ENCODE assay signal across 14 mouse cellular contexts in genomic region chr12:32307280-32308006, GRCm38 (mm10).
DNase-seq lines count a peak whose midpoint lies in the region; ATAC-seq and TF ChIP-seq lines count a peak whose summit lies in the region.
"Had no signal": no experiment of that assay in that cellular context is flagged by ENCODE, and none has a peak within 500 bp of the region (broad histone marks: within the 10 kb centered on the region; RNA-seq: fewer than 3 reads in every experiment).

No protein-coding gene starts in this region.

- no peaks in the 10 kb centered on the region for H3K9me3 ChIP-seq in heart, embryonic 10.5 days
- no peaks in the 10 kb centered on the region for H3K9me3 ChIP-seq in liver, embryonic 13.5 days (replicated peaks)
- H3K9me3 ChIP-seq: embryonic facial prominence, embryonic 10.5 days; heart, embryonic 15.5 days; limb, embryonic 13.5 days; midbrain, embryonic 12.5 days had no signal

- intact Hi-C loops in gastrocnemius, adult 2 months (cut with DNase I) = no loop called here

- H3K4me1 ChIP-seq in heart, embryonic 10.5 days = peaks cover 11% of the 10 kb centered on the region
- peaks cover 43% of the 10 kb centered on the region for H3K4me1 ChIP-seq in liver, embryonic 13.5 days (replicated peaks)
- H3K4me1 ChIP-seq: embryonic facial prominence, embryonic 10.5 days; heart, embryonic 15.5 days; limb, embryonic 13.5 days; midbrain, embryonic 12.5 days had no signal

- H3K4me3 ChIP-seq in heart, embryonic 10.5 days = no peak overlapping the region
- H3K4me3 ChIP-seq in liver, embryonic 13.5 days (replicated peaks) = peak overlapping the region; percentile 42
- H3K4me3 ChIP-seq in gastrocnemius, adult 2 months = no peak overlapping the region
- H3K4me3 ChIP-seq: embryonic facial prominence, embryonic 10.5 days; heart, embryonic 15.5 days; limb, embryonic 13.5 days; midbrain, embryonic 12.5 days had no signal

- DNase-seq in heart, embryonic 10.5 days (ENCODE audit: low spot score) = peak; percentile 81
- no peak for DNase-seq in heart, adult 9 months (ENCODE audit: low spot score in 2 of 2)
- DNase-seq in liver, embryonic 13.5 days = peak; percentile 81
- peak; percentile 46 to 71 for DNase-seq in spleen, postnatal 36 days (ENCODE audit: low spot score in 2 of 2)
- no peak for DNase-seq in urinary bladder, postnatal 36 days (ENCODE audit: low spot score in 2 of 2)
- no peak for DNase-seq in gastrocnemius, adult 2 months
- DNase-seq in ovary, postnatal 10 days (ENCODE audit: low spot score) = no peak
- DNase-seq: right cerebral cortex, postnatal 4 days had no signal

- H3K36me3 ChIP-seq in heart, embryonic 10.5 days = no peaks in the 10 kb centered on the region
- H3K36me3 ChIP-seq in liver, embryonic 13.5 days = no peaks in the 10 kb centered on the region
- H3K36me3 ChIP-seq: embryonic facial prominence, embryonic 10.5 days; heart, embryonic 15.5 days; limb, embryonic 13.5 days; midbrain, embryonic 12.5 days had no signal

- H3K27ac ChIP-seq in heart, embryonic 10.5 days = peak overlapping the region; percentile 42; the same call in 1 of the 2 replicates
- peak overlapping the region; percentile 96 for H3K27ac ChIP-seq in liver, embryonic 13.5 days
- no peak overlapping the region for H3K27ac ChIP-seq in gastrocnemius, adult 2 months
- H3K27ac ChIP-seq: embryonic facial prominence, embryonic 10.5 days; heart, embryonic 15.5 days; hindbrain, postnatal 0 days; limb, embryonic 13.5 days; midbrain, embryonic 12.5 days had no signal

- H3K4me2 ChIP-seq in liver, embryonic 13.5 days = peak overlapping the region; percentile 72
- H3K4me2 ChIP-seq: heart, embryonic 15.5 days; limb, embryonic 13.5 days; midbrain, embryonic 12.5 days had no signal

- peak; percentile 80 for ATAC-seq in common myeloid progenitor, adult 5-6 weeks (replicated peaks; ENCODE audit: low read depth, poor library complexity, severe bottlenecking)
- peak; percentile 97 for ATAC-seq in liver, embryonic 13.5 days (ENCODE audit: low read depth)
- ATAC-seq: hindbrain, postnatal 0 days had no signal

- H3K27me3 ChIP-seq in heart, embryonic 10.5 days (ENCODE audit: insufficient read depth, poor library complexity, severe bottlenecking) = no peaks in the 10 kb centered on the region
- no peaks in the 10 kb centered on the region for H3K27me3 ChIP-seq in liver, embryonic 13.5 days
- H3K27me3 ChIP-seq: heart, embryonic 15.5 days; limb, embryonic 13.5 days; midbrain, embryonic 12.5 days had no signal

- 54% methylated on average over 9 of the region's 9 CpGs for WGBS in heart, embryonic 10.5 days
- 24% methylated on average over 9 of the region's 9 CpGs for WGBS in liver, embryonic 13.5 days (ENCODE audit: insufficient replicate concordance)

- H3K9ac ChIP-seq in liver, embryonic 13.5 days = peak overlapping the region; percentile 69
- H3K9ac ChIP-seq: heart, embryonic 15.5 days; limb, embryonic 13.5 days; midbrain, embryonic 12.5 days had no signal

- no peak for TF ChIP-seq CTCF in gastrocnemius, adult 2 months (IDR thresholded peaks at IDR 0.05)

Comparison
In these comparisons a context has a peak if more than half of its experiments do, and no peak if none do; other contexts are left out.
1. DNase-seq: peak in heart, embryonic 10.5 days (single experiment), liver, embryonic 13.5 days (single experiment) and spleen, postnatal 36 days (2 of 2); none in heart, adult 9 months (0 of 2), urinary bladder, postnatal 36 days (0 of 2), gastrocnemius, adult 2 months (single experiment) and ovary, postnatal 10 days (single experiment).